Mouse (Mus musculus) myocyte (in vitro differentiated cells): Measurements from ENCODE around the gene Gpr22.

Experiments used
- CEBPB ChIP-seq: IDR thresholded peaks from 2 replicates; pipeline ENCODE4 v1.6.1; 2011; ENCODE audit warnings: mild to moderate bottlenecking, moderate library complexity; ENCODE audit not compliant: poor library complexity, insufficient read depth, severe bottlenecking
- E2F4 ChIP-seq: IDR thresholded peaks from one replicate; pipeline ENCODE4 v1.6.1; 2011; ENCODE audit warnings: mild to moderate bottlenecking, control low read depth, moderate library complexity; ENCODE audit not compliant: insufficient read depth
- MAX ChIP-seq: IDR thresholded peaks from one replicate; pipeline ENCODE4 v1.6.1; 2011; ENCODE audit warnings: low read depth, mild to moderate bottlenecking, control low read depth
- MYOD1 ChIP-seq, 3 experiments: IDR thresholded peaks; one replicate each; pipeline ENCODE4 v1.6.1; 2011; ENCODE audit warnings: control low read depth in 2 of 3, low read depth in 2 of 3, mild to moderate bottlenecking in 2 of 3, moderate library complexity in 1 of 3; ENCODE audit not compliant: insufficient read length in 2 of 3, control insufficient read depth in 1 of 3
- POLR2A ChIP-seq: IDR thresholded peaks from one replicate; pipeline ENCODE4 v1.6.1; 2011; ENCODE audit warnings: low read depth, mild to moderate bottlenecking, control low read depth, moderate library complexity; ENCODE audit not compliant: insufficient read length
- POLR2AphosphoS2 ChIP-seq: IDR thresholded peaks from one replicate; pipeline ENCODE4 v1.6.1; 2011; ENCODE audit warnings: low read depth, control low read depth; ENCODE audit not compliant: insufficient read length
- TCF12 ChIP-seq: IDR thresholded peaks from one replicate; pipeline ENCODE4 v1.6.1; 2011; ENCODE audit warnings: mild to moderate bottlenecking, control low read depth; ENCODE audit not compliant: poor library complexity, insufficient read depth, severe bottlenecking
- TCF3 ChIP-seq: IDR thresholded peaks from one replicate; pipeline ENCODE4 v1.6.1; 2011; ENCODE audit warnings: low read depth, control low read depth; ENCODE audit not compliant: insufficient read length
- USF1 ChIP-seq: IDR thresholded peaks from one replicate; pipeline ENCODE4 v1.6.1; 2011; ENCODE audit warnings: low read depth, mild to moderate bottlenecking, control low read depth, moderate library complexity

DNA sequence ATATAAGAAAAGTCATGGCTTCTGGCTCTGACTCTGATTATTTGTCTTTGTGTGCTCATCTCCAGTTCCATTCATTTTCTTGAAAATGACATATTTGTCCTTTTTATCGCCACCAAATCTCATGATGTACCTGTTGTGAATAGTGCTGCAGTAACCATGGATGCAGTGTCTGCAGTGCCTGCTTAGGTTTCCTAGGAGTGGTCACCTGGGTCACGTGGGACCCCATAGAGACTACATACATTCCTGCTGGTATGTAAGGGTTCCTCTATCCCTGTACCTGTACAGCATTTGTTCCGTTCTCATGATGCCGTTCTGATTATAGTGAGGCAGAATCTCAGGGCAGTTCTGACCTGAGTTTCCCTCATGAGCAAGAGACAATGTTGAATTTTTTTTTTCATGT is 36.1 kb upstream of the Gpr22 start:
- TF ChIP-seq POLR2A (no peak), E2F4 (no peak), MAX (no peak), POLR2AphosphoS2 (no peak), TCF12 (no peak), TCF3 (no peak), USF1 (no peak), MYOD1 (IDR thresholded peaks at IDR 0.05; ENCODE audit: control insufficient read depth in 1 of 3, insufficient read length in 2 of 3, low read depth in 2 of 3) (no peak), CEBPB (no peak)
